Mouse (Mus musculus) CH12.LX (cell line): ENCODE data around the gene Kxd1. TPM values are rescaled to one million over a fixed set of nuclear protein-coding genes. Genes with fewer than 3 reads are reported as not detected.

Source experiments
- DNase-seq: peaks from one replicate; pipeline ENCODE4 v3.0.0-alpha.2; 2013; ENCODE audit errors: extremely low read depth
- H3K27ac ChIP-seq: 2 replicates; pipeline ENCODE4 v1.5.1; 2012; ENCODE audit warnings: low read depth, mild to moderate bottlenecking, control low read depth, moderate library complexity; ENCODE audit not compliant: insufficient read depth
- H3K27me3 ChIP-seq: replicated peaks from 2 replicates; pipeline ENCODE3; 2012; ENCODE audit warnings: inconsistent platforms
- H3K36me3 ChIP-seq, 2 experiments: replicated peaks in 1 of 2; 2 replicates each; pipeline versions ENCODE3 to v1.6.1; 2012; ENCODE audit warnings: inconsistent platforms in 1 of 2, low read length in 1 of 2, mild to moderate bottlenecking in 1 of 2, mixed read lengths in 1 of 2, moderate library complexity in 1 of 2; ENCODE audit not compliant: control insufficient read depth in 1 of 2, insufficient read depth in 1 of 2
- H3K4me1 ChIP-seq, 2 experiments: 2 replicates each; pipeline ENCODE4 v1.6.1; 2012; ENCODE audit warnings: inconsistent platforms in 1 of 2, moderate library complexity in 1 of 2; ENCODE audit not compliant: insufficient read depth in 2 of 2, control insufficient read depth in 1 of 2
- H3K4me2 ChIP-seq: 2 replicates; pipeline ENCODE4 v1.6.1; 2012; ENCODE audit warnings: low read depth, mild to moderate bottlenecking, control low read depth; ENCODE audit not compliant: poor library complexity, insufficient read depth, severe bottlenecking
- H3K4me3 ChIP-seq, 3 experiments: fragments of 150-350 bp in 1 of 3; sonication (generic) in 1 of 3; replicated peaks in 1 of 3; 2 replicates each; pipeline versions ENCODE3 to v1.5.1; 2011 to 2012; ENCODE audit warnings: low read depth in 2 of 3, low read length in 2 of 3, mild to moderate bottlenecking in 2 of 3, moderate library complexity in 2 of 3, control low read depth in 1 of 3, improper control_type of control experiment in 1 of 3, inconsistent platforms in 1 of 3, mixed read lengths in 1 of 3; ENCODE audit not compliant: poor library complexity in 1 of 3
- H3K79me2 ChIP-seq: replicated peaks from 2 replicates; pipeline ENCODE4 v1.6.1; 2012; ENCODE audit warnings: mild to moderate bottlenecking, moderate library complexity; ENCODE audit not compliant: control insufficient read depth, poor library complexity, insufficient read depth, severe bottlenecking; ENCODE audit errors: extremely low read depth
- H3K9ac ChIP-seq: 2 replicates; pipeline ENCODE4 v1.6.1; 2012; ENCODE audit warnings: low read depth, mild to moderate bottlenecking, control low read depth, moderate library complexity; ENCODE audit not compliant: insufficient read depth
- H3K9me3 ChIP-seq: replicated peaks from 2 replicates; pipeline ENCODE3; 2012; ENCODE audit warnings: low read length, inconsistent platforms, mixed read lengths
- CHD2 ChIP-seq: IDR thresholded peaks from 2 replicates; pipeline ENCODE4 v1.6.1; 2011; ENCODE audit warnings: low read length, improper control_type of control experiment
- ELF1 ChIP-seq: IDR thresholded peaks from 2 replicates; pipeline ENCODE4 v1.6.1; 2014; ENCODE audit warnings: low read depth, mild to moderate bottlenecking, inconsistent platforms, low read length, improper control_type of control experiment
- GABPA ChIP-seq: IDR thresholded peaks from 2 replicates; pipeline ENCODE4 v1.6.1; 2012; ENCODE audit warnings: low read depth, low read length, improper control_type of control experiment, inconsistent platforms; ENCODE audit not compliant: insufficient replicate concordance
- HCFC1 ChIP-seq: IDR thresholded peaks from 2 replicates; pipeline ENCODE4 v1.6.1; 2012; ENCODE audit warnings: low read depth, mild to moderate bottlenecking, inconsistent platforms, low read length, improper control_type of control experiment
- JUN ChIP-seq: IDR thresholded peaks from 2 replicates; pipeline ENCODE4 v1.6.1; 2011; ENCODE audit warnings: low read depth, mild to moderate bottlenecking, low read length, improper control_type of control experiment, moderate library complexity; ENCODE audit not compliant: insufficient read depth
- JUND ChIP-seq: conservative IDR thresholded peaks from 2 replicates; pipeline ENCODE4 v1.6.1; 2011; ENCODE audit warnings: low read depth, low read length, improper control_type of control experiment
- KAT2A ChIP-seq: IDR thresholded peaks from 2 replicates; pipeline ENCODE4 v1.6.1; 2012; ENCODE audit warnings: low read length, improper control_type of control experiment, inconsistent platforms; ENCODE audit not compliant: insufficient replicate concordance
- MXI1 ChIP-seq: IDR thresholded peaks from 2 replicates; pipeline ENCODE4 v1.6.1; 2011; ENCODE audit warnings: mild to moderate bottlenecking, low read depth, low read length, improper control_type of control experiment
- MYC ChIP-seq: IDR thresholded peaks from 2 replicates; pipeline ENCODE4 v1.6.1; 2011; ENCODE audit warnings: low read depth, mild to moderate bottlenecking, improper control_type of control experiment, low read length
- NELFE ChIP-seq: IDR thresholded peaks from 2 replicates; pipeline ENCODE4 v1.6.1; 2011; ENCODE audit warnings: low read depth, low read length, improper control_type of control experiment
- PAX5 ChIP-seq: IDR thresholded peaks from 2 replicates; pipeline ENCODE4 v1.6.1; 2012; ENCODE audit warnings: low read length, inconsistent platforms, mixed read lengths
- POLR2A ChIP-seq: IDR thresholded peaks from 2 replicates; pipeline ENCODE4 v1.6.1; 2011; ENCODE audit warnings: low read depth, mild to moderate bottlenecking, improper control_type of control experiment, low read length
- POLR2AphosphoS2 ChIP-seq: IDR thresholded peaks from 2 replicates; pipeline ENCODE4 v1.6.1; 2011; ENCODE audit warnings: low read depth, low read length, improper control_type of control experiment
- RAD21 ChIP-seq: IDR thresholded peaks from 2 replicates; pipeline ENCODE4 v1.6.1; 2011; ENCODE audit warnings: low read depth, mild to moderate bottlenecking, low read length, improper control_type of control experiment, moderate library complexity
- SIN3A ChIP-seq: IDR thresholded peaks from 2 replicates; pipeline ENCODE4 v1.6.1; 2012; ENCODE audit warnings: low read length, improper control_type of control experiment, inconsistent platforms
- SMC3 ChIP-seq: IDR thresholded peaks from 2 replicates; pipeline ENCODE4 v1.6.1; 2011; ENCODE audit warnings: low read depth, low read length, improper control_type of control experiment
- TBP ChIP-seq: conservative IDR thresholded peaks from 2 replicates; pipeline ENCODE4 v1.6.1; 2011; ENCODE audit warnings: low read depth, low read length, improper control_type of control experiment
- TCF12 ChIP-seq: IDR thresholded peaks from 2 replicates; pipeline ENCODE4 v1.6.1; 2014; ENCODE audit warnings: low read depth, mild to moderate bottlenecking, inconsistent platforms, low read length, improper control_type of control experiment
- UBTF ChIP-seq: IDR thresholded peaks from 2 replicates; pipeline ENCODE4 v1.6.1; 2012; ENCODE audit warnings: low read depth, mild to moderate bottlenecking, inconsistent platforms, low read length, improper control_type of control experiment, moderate library complexity
- USF2 ChIP-seq: conservative IDR thresholded peaks from 2 replicates; pipeline ENCODE4 v1.6.1; 2011; ENCODE audit warnings: low read depth, low read length, improper control_type of control experiment
- ZC3H11A ChIP-seq: IDR thresholded peaks from 2 replicates; pipeline ENCODE4 v1.6.1; 2012; ENCODE audit warnings: low read depth, mild to moderate bottlenecking, inconsistent platforms, low read length, improper control_type of control experiment
- ZNF384 ChIP-seq: IDR thresholded peaks from 2 replicates; pipeline ENCODE4 v1.6.1; 2012; ENCODE audit warnings: low read depth, low read length, improper control_type of control experiment, inconsistent platforms
- dilution Hi-C: fragments of 300-500 bp; cut with MboI; formaldehyde crosslinking; loops from 2 replicates; pipeline ENCODE4 v1.14.3; 2020; ENCODE audit warnings: low sequenced_read_pairs; ENCODE audit not compliant: extremely low pct_unique_long_range_greater_than_20kb, extremely low pct_ligation_motif_present
- in situ Hi-C: fragments of 300-500 bp; cut with MboI; formaldehyde crosslinking; loops from 3 replicates; pipeline ENCODE4 v1.14.3; 2019; ENCODE audit warnings: low sequenced_read_pairs, low pct_ligation_motif_present, low pct_unique_long_range_greater_than_20kb, mixed read lengths
- polyA plus RNA-seq: library from polyadenylated mRNA; unstranded; fragments of >175 nt; gene quantifications from 2 replicates; pipeline ENCODE4 v1.2.1, GENCODE M21; 2012; ENCODE audit warnings: low read depth; ENCODE audit not compliant: insufficient read length
- total RNA-seq, 2 experiments: library from RNA; depleted of rRNA; stranded (reverse); fragments of 300-350 nt in 1 of 2; fragments of >200 nt in 1 of 2; gene quantifications; 2 replicates each; pipeline ENCODE4 v1.2.3; 2012 to 2014

Kxd1 gene
- total and polyA plus RNA-seq, 3 experiments: 56.6 to 68.0 (median 63.4) TPM

- Histone ChIP-seq H3K36me3 (peaks cover 32 to 41% of the 10 kb centered on the region in 2 experiments), H3K4me3 (peak overlapping the region; percentile 86 to 97 (median 90)), H3K4me2 (peak overlapping the region; percentile 31), H3K9me3 (no peaks in the 10 kb centered on the region), H3K4me1 (peaks cover 9 to 33% of the 10 kb centered on the region in 2 experiments), H3K27ac (no peak overlapping the region; the same call in 1 of the 2 replicates), H3K9ac (peak overlapping the region; percentile 99), H3K79me2 (peaks cover 4% of the 10 kb centered on the region), H3K27me3 (no peaks in the 10 kb centered on the region)
- in situ Hi-C loops (no loop called here), dilution Hi-C loops (no loop called here)
- TF ChIP-seq GABPA (no peak), MXI1 (peak; percentile 40; the same call in 1 of the 2 replicates), MYC (0 out of 2 replicates have a peak, but pooled peaks have one; percentile 30)
- no peak for DNase-seq
Measured at GRCm38 (mm10) chr8:70528182-70528797, 534 bp upstream of the Kxd1 start.

GRCm38 (mm10) chr8:70527111-70527511 is 645 bp downstream of the Kxd1 start:
- H3K27ac ChIP-seq: 0 out of 2 replicates have a peak overlapping the region, but pooled peaks have one; percentile 16
- dilution Hi-C loops (no loop called here), in situ Hi-C loops (no loop called here)
- H3K4me3 ChIP-seq: peak overlapping the region; percentile 86 to 97 (median 90)
- no peak for DNase-seq
- peak overlapping the region; percentile 87 for H3K4me2 ChIP-seq
- no peak for TF ChIP-seq POLR2A
- no peak for TF ChIP-seq ZC3H11A
- peak; percentile 53; the same call in 1 of the 2 replicates for TF ChIP-seq MXI1
- peaks cover 9 to 35% of the 10 kb centered on the region in 2 experiments for H3K4me1 ChIP-seq
- peaks cover 20 to 31% of the 10 kb centered on the region in 2 experiments for H3K36me3 ChIP-seq
- no peaks in the 10 kb centered on the region for H3K27me3 ChIP-seq
- H3K9ac ChIP-seq: peak overlapping the region; percentile 99
- no peaks in the 10 kb centered on the region for H3K9me3 ChIP-seq
- H3K79me2 ChIP-seq: peaks cover 4% of the 10 kb centered on the region

- H3K4me3 ChIP-seq: peak overlapping the region; percentile 86 to 98 (median 93)
- DNase-seq: peak; percentile 97
- in situ Hi-C loops (no loop called here), dilution Hi-C loops (no loop called here)
- H3K27me3 ChIP-seq: no peaks in the 10 kb centered on the region
- peak overlapping the region; percentile 75 for H3K27ac ChIP-seq
- peaks cover 13 to 30% of the 10 kb centered on the region in 2 experiments for H3K36me3 ChIP-seq
- peak overlapping the region; percentile 86 for H3K4me2 ChIP-seq
- H3K4me1 ChIP-seq: peaks cover 6 to 27% of the 10 kb centered on the region in 2 experiments
- peak overlapping the region; percentile 94 for H3K9ac ChIP-seq
- H3K79me2 ChIP-seq: no peaks in the 10 kb centered on the region; the same call in 1 of the 2 replicates
- H3K9me3 ChIP-seq: no peaks in the 10 kb centered on the region
- TF ChIP-seq NELFE: peak; percentile 82
- peak; percentile 14; the same call in 1 of the 2 replicates for TF ChIP-seq ZNF384
- peak; percentile 88; the same call in 1 of the 2 replicates for TF ChIP-seq KAT2A
- TF ChIP-seq HCFC1: peak; percentile 90
- peak; percentile 91 for TF ChIP-seq TCF12
- TF ChIP-seq GABPA: peak; percentile 17; the same call in 1 of the 2 replicates
- TF ChIP-seq JUND: no peak; the same call in 1 of the 2 replicates
- peak; percentile 99 for TF ChIP-seq ELF1
- TF ChIP-seq MXI1: peak; percentile 95
- TF ChIP-seq SIN3A: peak; percentile 97
- TF ChIP-seq JUN: peak; percentile 41; the same call in 1 of the 2 replicates
- no peak for TF ChIP-seq POLR2AphosphoS2
- peak; percentile 13 for TF ChIP-seq RAD21
- TF ChIP-seq PAX5: no peak
- 0 out of 2 replicates have a peak, but pooled peaks have one; percentile 18 for TF ChIP-seq SMC3
- TF ChIP-seq USF2: no peak
- TF ChIP-seq TBP: peak; percentile 71; the same call in 1 of the 2 replicates
- peak; percentile 68; the same call in 1 of the 2 replicates for TF ChIP-seq UBTF
- TF ChIP-seq CHD2: peak; percentile 52; the same call in 1 of the 2 replicates
Measured at GRCm38 (mm10) chr8:70522592-70523403, 5.0 kb downstream of the Kxd1 start.
